Mouse (Mus musculus): ENCODE measurements around the gene Klk13.

The Klk13 gene

DNA sequence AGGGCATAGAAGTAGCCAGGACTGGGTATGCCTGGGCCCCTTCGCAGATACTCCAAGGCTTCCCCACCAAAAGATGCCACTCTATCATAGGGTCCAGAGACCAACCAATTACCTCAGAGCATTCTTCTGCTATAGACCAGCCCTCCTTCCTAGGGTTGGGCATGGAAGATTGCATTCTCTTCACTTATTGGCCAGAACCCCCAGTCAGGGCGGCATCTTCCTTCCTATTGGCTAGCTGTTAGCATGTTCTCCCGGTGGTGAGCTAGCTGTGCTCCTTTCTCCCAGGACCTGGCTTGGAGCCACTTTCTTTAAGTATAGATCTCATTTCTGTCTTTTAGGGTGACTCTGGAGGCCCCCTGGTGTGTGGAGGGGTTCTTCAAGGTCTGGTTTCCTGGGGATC is 60.5 kb downstream of the Klk13 start:
- no peak for DNase-seq

DNA sequence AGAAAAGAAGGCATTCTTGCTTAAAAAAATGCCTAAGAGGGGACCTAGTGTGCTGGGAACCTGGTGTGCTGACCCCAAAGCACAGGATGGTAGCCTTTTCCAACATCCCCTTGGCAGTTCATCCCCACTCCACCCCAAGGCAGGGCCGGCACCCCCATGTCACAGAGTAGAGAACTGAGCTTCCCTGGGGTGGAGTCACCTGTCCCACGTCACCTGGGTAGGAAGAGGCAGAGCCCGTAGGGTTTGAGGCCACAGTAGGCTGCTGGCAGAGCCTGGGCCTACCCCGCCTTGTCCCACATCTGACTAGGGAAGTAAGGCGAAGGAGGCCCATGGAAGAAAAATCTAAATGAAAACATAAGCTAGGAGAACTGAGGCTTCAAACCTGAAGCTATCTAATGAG is 62.0 kb downstream of the Klk13 start, which contains the start of gene Klk11:
Klk11 (plus strand) TSS at position 241 of the 400 bp plus-strand sequence.
- DNase-seq: no peak

DNA sequence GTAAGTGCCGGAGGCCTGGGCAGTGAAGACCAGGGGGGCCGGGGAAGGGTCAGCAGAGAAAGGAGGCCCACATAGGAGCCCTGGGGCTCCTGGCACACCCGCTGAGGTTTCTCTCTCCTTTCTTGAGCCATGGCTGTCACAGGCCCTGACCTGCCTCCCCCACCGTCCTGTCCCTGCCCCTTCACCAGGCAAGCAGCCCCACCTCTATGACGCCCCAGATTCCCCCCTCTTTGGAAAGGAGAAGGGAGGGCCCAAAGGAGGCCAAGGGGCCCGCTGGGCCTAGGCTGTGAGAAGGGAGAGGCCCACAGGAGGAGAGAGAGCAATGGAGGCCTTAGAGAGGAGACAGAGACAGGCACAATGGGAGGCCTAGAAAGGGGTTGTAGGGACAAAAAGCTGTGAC is 62.4 kb downstream of the Klk13 start:
- no peak for DNase-seq

DNA sequence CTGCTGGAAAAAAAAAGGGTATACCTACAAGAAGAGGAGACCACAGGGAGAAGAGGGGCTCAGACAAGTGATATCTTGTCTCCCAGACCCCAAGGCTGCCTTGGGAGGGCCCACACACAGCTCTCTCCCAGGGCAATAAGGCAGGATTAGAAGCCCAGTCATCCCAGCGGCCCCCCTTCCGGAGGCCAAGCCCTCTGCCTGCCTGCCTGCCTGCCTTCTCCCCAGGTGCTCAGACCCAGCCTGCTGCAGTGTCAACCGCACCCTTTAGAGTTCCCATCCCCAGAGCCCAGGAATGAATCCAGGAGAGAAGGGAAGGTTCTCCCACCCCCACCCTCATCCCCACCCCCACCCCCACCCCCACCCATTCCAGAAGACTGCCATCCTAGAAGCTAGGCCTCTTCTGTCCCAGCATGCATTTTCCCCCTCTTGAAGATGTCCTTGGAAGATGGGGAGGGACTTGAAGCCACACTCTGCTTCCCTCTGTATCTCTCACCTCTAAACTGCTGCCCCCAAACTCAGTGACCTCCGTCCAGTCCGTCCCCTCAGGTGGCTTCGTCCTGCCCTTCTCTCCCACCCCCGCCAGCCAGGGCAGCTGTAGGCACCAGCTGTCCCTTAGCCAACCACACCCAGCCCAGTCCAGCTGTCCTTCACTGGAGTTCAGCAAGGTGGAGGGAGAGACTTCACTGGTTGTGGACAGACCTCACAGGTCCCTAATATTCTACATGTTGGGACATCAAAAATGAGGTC is 63.1 kb downstream of the Klk13 start:
- DNase-seq: no peak

DNA sequence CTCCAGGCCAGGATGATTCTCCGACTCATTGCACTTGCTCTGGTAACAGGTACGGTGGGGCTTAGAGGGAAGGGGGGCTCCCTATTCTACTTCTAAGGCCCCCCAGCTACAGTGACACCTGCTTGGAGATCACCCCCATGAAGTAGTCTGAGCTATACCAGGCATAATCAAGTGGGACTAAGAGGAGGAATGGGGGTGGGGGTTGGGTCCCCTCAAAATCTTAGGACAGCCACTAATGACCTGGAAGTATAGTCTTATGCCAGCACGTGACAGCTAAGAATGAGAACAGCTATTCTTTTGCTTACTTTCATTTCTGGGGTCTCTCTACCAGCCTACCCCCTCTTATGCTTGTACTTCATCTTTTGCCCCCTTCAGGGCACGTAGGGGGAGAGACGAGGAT is 64.1 kb downstream of the Klk13 start:
- no peak for DNase-seq
